Mouse (Mus musculus) urinary bladder, postnatal 36 days (tissue): ENCODE measurements around the gene Myo1e.
A peak's percentile ranks its signal among the peaks of the same experiment; 100 is the strongest.

Experiments
- DNase-seq, 2 experiments: peaks; one replicate each; pipeline ENCODE4 v3.0.0; 2022; ENCODE audit warnings: low spot score in 2 of 2, mixed read lengths in 1 of 2

Myo1e gene

GRCm38 (mm10) chr9:70408791-70409190 is 201.6 kb downstream of the Myo1e start:
- peak; percentile 13 for DNase-seq

GRCm38 (mm10) chr9:70409743-70410142 is 202.6 kb downstream of the Myo1e start:
- DNase-seq, result no peak

GRCm38 (mm10) chr9:70410668-70411067 is 203.5 kb downstream of the Myo1e start:
- no peak for DNase-seq

- no peak for DNase-seq
These were observed 205.9 kb downstream of the Myo1e start for GRCm38 (mm10) chr9:70413038-70413437.

GRCm38 (mm10) chr9:70416412-70416811 is 209.3 kb downstream of the Myo1e start:
- no peak for DNase-seq

GRCm38 (mm10) chr9:70421257-70422056 is 214.3 kb downstream of the Myo1e start, which contains the start of gene Ccnb2:
Gene Ccnb2 (minus strand): TSS chr9:70421547.
- DNase-seq, result peak; percentile 65 to 81

- no peak for DNase-seq
These were observed 215.5 kb downstream of the Myo1e start for GRCm38 (mm10) chr9:70422661-70423060.

GRCm38 (mm10) chr9:70439959-70440358 is 232.8 kb downstream of the Myo1e start:
- peak in 1 of 2 experiments; percentile 31 for DNase-seq

- no peak for DNase-seq
These were observed 241.9 kb downstream of the Myo1e start for GRCm38 (mm10) chr9:70449072-70449471.
